Mouse (Mus musculus) erythroblast, embryonic 14.5 days (primary cell): ENCODE data around the gene Ear1.
"Not testable (repeated sequence)": the region's sequence is repeated elsewhere in the genome, so short reads cannot be mapped to it uniquely, and the experiment has no call there.

ENCODE experiments used
- GATA1 ChIP-seq: IDR thresholded peaks from 2 replicates; pipeline ENCODE4 v1.6.1; 2012; ENCODE audit warnings: low read length, inconsistent platforms, mixed read lengths
- TAL1 ChIP-seq: IDR thresholded peaks from 3 replicates; pipeline ENCODE4 v1.6.1; 2012; ENCODE audit warnings: low read length, inconsistent platforms, mixed read lengths

DNA sequence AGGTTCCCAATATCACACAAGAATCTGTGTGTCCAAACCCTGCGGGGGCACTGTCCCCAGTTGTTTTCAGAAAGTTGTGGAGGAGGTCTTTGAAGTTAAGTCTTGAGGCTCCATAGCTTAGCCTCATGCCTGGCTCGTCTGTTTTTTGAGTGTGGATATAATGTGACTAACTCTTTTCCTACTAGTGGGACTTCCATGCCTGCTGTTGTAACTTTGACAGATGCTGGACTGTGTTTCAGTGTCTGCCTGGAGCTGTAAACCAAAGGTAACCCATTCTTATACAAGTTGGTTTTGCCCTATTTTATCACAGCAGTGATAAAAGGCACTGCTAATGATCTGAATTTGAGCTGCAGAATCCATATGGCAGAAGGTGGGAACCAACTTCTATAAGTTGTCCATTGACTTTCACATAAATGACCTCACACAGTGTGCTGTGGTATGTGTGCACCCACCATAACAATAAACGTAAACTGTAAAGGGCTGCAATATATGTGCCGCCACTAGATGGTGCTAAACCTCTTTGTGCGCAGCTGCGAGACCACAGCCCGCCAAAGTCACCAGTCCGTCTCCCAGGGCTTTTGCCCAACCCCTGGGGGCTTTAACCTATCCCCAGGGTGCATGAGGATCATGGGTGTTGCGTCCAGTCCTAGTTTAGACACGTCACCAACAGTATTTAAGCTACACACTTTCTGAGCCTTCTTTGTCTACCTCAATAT is 49.5 kb upstream of the Ear1 start, which contains the start of gene Gm8113:
- TF ChIP-seq TAL1, GATA1: not testable (repeated sequence)
